Mouse (Mus musculus): ENCODE results near the gene Radil.

DNA sequence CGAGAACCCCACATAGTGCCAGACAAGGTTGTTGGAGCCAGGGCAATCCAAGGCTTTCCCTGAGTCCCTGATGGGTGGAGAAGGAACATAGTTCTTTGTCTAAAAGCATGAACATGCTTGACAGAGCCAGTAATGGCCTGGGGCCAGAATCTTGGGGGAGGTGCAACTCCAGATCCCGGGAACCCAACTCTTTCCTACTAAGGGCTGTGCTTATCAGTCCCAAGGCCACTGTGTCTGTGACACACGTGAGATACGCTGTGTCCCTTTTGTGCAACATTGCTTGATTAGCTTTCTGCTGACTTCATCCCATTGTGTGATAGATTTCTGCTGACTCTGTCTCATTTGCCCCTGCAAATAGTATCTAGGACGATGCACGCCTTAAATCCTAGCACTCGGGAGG is 25.9 kb upstream of the Radil start:
- TF ChIP-seq CTCF (conservative IDR thresholded peaks at IDR 0.05; ENCODE audit: insufficient read depth, insufficient read length, low read depth, low read length): no peak
- TF ChIP-seq POLR2A (IDR thresholded peaks at IDR 0.05; ENCODE audit: low read depth, low read length): no peak
